Mouse (Mus musculus): ENCODE results near the gene Hsph1. TPM values are rescaled to one million over a fixed set of nuclear protein-coding genes. Genes with fewer than 3 reads are reported as not detected.
A peak's percentile ranks its signal among the peaks of the same experiment; 100 is the strongest.

Gene Hsph1
- total and polyA plus RNA-seq, 3 experiments, result 57.5 to 156 (median 80.9) TPM

DNA sequence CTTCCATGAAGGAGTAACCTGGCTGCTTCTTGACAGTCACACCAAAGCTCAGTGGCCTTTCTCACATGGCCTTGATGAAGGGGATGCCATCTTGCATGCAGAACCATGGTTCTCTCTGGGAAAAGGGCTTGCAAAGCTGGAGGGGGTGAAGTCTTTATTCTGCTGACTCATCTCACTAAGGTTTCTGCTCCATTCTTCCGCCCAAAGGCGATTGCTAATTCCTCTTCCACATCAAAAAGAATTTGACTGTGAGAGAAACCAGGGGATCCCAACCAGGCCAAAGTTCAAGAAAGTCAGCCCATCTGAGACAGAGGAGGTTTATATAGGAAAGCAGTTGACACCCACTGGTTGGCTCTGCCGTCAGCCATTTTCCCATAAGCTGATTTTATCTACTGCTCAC, 46.2 kb downstream of the Hsph1 start:
- Histone ChIP-seq H3K36me3 (replicated peaks in 1 of 2; ENCODE audit: control insufficient read depth in 1 of 2, insufficient read depth in 1 of 2, low read length in 1 of 2) (no peaks in the 10 kb centered on the region), H3K27me3 (replicated peaks) (no peaks in the 10 kb centered on the region), H3K9ac (ENCODE audit: insufficient read depth, low read depth) (no peak overlapping the region), H3K4me2 (ENCODE audit: insufficient read depth, low read depth, poor library complexity, severe bottlenecking) (no peak overlapping the region), H3K27ac (ENCODE audit: insufficient read depth, low read depth) (no peak overlapping the region), H3K4me3 (replicated peaks in 1 of 3; ENCODE audit: low read depth in 2 of 3, low read length in 2 of 3, poor library complexity in 1 of 3) (no peak overlapping the region), H3K79me2 (replicated peaks; ENCODE audit: control insufficient read depth, extremely low read depth, insufficient read depth, poor library complexity, severe bottlenecking) (no peaks in the 10 kb centered on the region), H3K9me3 (replicated peaks; ENCODE audit: low read length) (peaks cover 6% of the 10 kb centered on the region), H3K4me1 (ENCODE audit: control insufficient read depth in 1 of 2, insufficient read depth in 2 of 2) (no peaks in the 10 kb centered on the region; a peak in 1 of 4 replicates)
- dilution Hi-C loops (cut with MboI; ENCODE audit: extremely low pct_ligation_motif_present, extremely low pct_unique_long_range_greater_than_20kb, low sequenced_read_pairs), result no loop called here
- in situ Hi-C loops (cut with MboI; ENCODE audit: low pct_ligation_motif_present, low pct_unique_long_range_greater_than_20kb, low sequenced_read_pairs), result no loop called here
- DNase-seq (ENCODE audit: extremely low read depth), result no peak
- no peak for TF ChIP-seq JUN (IDR thresholded peaks at IDR 0.05; ENCODE audit: insufficient read depth, low read depth, low read length)
- no peak for TF ChIP-seq TCF12 (IDR thresholded peaks at IDR 0.05; ENCODE audit: low read depth, low read length)
- TF ChIP-seq SMC3 (IDR thresholded peaks at IDR 0.05; ENCODE audit: low read depth, low read length), result no peak
- TF ChIP-seq POLR2A (IDR thresholded peaks at IDR 0.05; ENCODE audit: low read depth, low read length), result no peak
- TF ChIP-seq E2F4 (IDR thresholded peaks at IDR 0.05; ENCODE audit: insufficient replicate concordance, low read depth, low read length), result no peak
- TF ChIP-seq POLR2AphosphoS2 (IDR thresholded peaks at IDR 0.05; ENCODE audit: low read depth, low read length), result no peak
- no peak for TF ChIP-seq TBP (conservative IDR thresholded peaks at IDR 0.05; ENCODE audit: low read depth, low read length)
- TF ChIP-seq SIN3A (IDR thresholded peaks at IDR 0.05; ENCODE audit: low read length), result no peak
- TF ChIP-seq BHLHE40 (IDR thresholded peaks at IDR 0.05; ENCODE audit: low read depth, low read length), result no peak
- no peak for TF ChIP-seq JUND (conservative IDR thresholded peaks at IDR 0.05; ENCODE audit: low read depth, low read length)
- TF ChIP-seq PAX5 (IDR thresholded peaks at IDR 0.05; ENCODE audit: low read length), result no peak
- no peak for TF ChIP-seq USF2 (conservative IDR thresholded peaks at IDR 0.05; ENCODE audit: low read depth, low read length)
- no peak for TF ChIP-seq ZNF384 (IDR thresholded peaks at IDR 0.05; ENCODE audit: low read depth, low read length)
- no peak for TF ChIP-seq IRF4 (IDR thresholded peaks at IDR 0.05; ENCODE audit: low read depth, low read length)
- no peak for TF ChIP-seq CHD1 (IDR thresholded peaks at IDR 0.05; ENCODE audit: low read depth, low read length)
- TF ChIP-seq ZMIZ1 (IDR thresholded peaks at IDR 0.05; ENCODE audit: low read depth, low read length), result no peak
- no peak for TF ChIP-seq MYC (IDR thresholded peaks at IDR 0.05; ENCODE audit: low read depth, low read length)
- TF ChIP-seq ETS1 (conservative IDR thresholded peaks at IDR 0.05; ENCODE audit: low read depth, low read length), result no peak
- TF ChIP-seq HCFC1 (IDR thresholded peaks at IDR 0.05; ENCODE audit: low read depth, low read length), result no peak

DNA sequence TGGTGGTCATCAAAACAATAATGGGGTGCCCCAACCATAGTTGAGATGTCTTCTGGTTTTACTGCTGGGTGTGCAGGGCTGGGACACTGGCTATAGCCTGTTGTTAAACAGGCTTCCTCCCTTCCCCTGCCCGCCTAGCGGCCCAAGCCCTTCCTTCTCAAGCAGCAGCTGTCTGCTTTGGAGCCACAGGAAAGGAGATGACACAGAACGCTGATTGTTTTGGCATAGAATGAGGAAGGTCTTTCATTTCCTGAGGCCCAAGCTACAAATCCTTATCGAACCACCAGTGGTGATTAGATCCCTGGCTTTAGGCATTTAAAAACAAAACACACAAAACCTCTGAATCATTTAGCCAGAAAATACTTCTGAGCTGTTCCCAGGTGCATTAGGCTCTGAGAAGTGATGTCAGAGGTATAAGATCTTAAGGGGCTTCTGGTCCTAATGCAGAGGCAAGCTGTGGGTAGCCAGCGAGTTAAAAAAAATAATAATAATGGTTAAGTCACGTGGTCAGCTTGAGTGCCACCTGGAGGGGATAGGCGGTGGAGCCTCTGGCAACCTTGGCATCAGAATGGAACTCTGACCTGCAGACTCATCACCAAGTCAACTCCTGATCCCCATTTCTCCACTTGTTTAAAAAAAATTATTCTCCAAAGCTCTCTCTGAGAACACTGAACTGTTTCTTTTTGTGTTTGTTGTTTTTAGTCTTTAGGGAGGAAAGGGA, 47.2 kb downstream of the Hsph1 start:
- Histone ChIP-seq H3K4me1 (ENCODE audit: control insufficient read depth in 1 of 2, insufficient read depth in 2 of 2) (no peaks in the 10 kb centered on the region; a peak in 1 of 4 replicates), H3K27ac (ENCODE audit: insufficient read depth, low read depth) (no peak overlapping the region), H3K9me3 (replicated peaks; ENCODE audit: low read length) (peaks cover 6% of the 10 kb centered on the region), H3K9ac (ENCODE audit: insufficient read depth, low read depth) (no peak overlapping the region), H3K4me2 (ENCODE audit: insufficient read depth, low read depth, poor library complexity, severe bottlenecking) (no peak overlapping the region), H3K4me3 (replicated peaks in 1 of 3; ENCODE audit: low read depth in 2 of 3, low read length in 2 of 3, poor library complexity in 1 of 3) (no peak overlapping the region), H3K27me3 (replicated peaks) (no peaks in the 10 kb centered on the region), H3K36me3 (replicated peaks in 1 of 2; ENCODE audit: control insufficient read depth in 1 of 2, insufficient read depth in 1 of 2, low read length in 1 of 2) (no peaks in the 10 kb centered on the region), H3K79me2 (replicated peaks; ENCODE audit: control insufficient read depth, extremely low read depth, insufficient read depth, poor library complexity, severe bottlenecking) (no peaks in the 10 kb centered on the region)
- in situ Hi-C loops (cut with MboI; ENCODE audit: low pct_ligation_motif_present, low pct_unique_long_range_greater_than_20kb, low sequenced_read_pairs) (no loop called here), dilution Hi-C loops (cut with MboI; ENCODE audit: extremely low pct_ligation_motif_present, extremely low pct_unique_long_range_greater_than_20kb, low sequenced_read_pairs) (no loop called here)
- DNase-seq (ENCODE audit: extremely low read depth), result no peak
- TF ChIP-seq USF2 (conservative IDR thresholded peaks at IDR 0.05; ENCODE audit: low read depth, low read length), result peak; percentile 24; the same call in 1 of the 2 replicates
- no peak for TF ChIP-seq CHD1 (IDR thresholded peaks at IDR 0.05; ENCODE audit: low read depth, low read length)

Measured in CH12.LX (cell line).